Mouse (Mus musculus) cerebellum, postnatal 4 days (tissue): ENCODE measurements around the gene Ino80d.

Experiments
- DNase-seq, 2 experiments: peaks; one replicate each; pipeline ENCODE4 v3.0.0; 2022; ENCODE audit warnings: low spot score in 2 of 2, mixed read lengths in 1 of 2

The Ino80d gene

DNA sequence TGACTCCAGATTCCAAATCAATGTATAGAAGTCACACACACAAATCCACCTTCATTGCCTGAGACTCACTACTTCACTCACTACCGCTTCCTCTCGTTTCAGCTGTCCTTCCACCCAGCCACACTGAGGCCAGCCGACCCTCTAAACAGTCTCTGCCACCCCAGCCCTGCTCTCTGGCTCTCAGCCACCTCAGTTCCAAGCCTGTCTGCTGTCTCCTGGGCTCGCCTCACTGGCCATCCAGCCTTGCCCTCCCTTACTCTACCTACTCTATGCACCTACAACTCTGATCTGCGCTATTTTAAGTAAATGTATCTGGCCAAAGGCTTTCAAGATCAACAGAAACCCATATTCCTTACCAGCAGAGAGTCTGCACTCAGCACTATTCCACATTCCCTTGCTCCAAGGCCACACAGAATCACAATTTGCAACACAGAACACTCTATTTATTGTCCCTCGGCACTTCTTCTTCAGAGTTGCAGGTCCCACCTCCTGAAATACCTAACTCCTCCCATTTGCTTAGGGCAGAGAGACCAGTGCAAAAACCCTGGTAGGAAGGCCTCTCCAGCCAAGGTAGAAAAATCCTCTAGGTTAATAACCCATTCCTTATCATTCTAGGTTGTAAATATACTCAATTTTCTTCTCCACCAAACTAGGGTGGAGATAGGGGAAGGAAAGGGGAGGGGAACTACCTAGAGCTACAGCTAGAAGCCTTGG lies 6.7 kb downstream of the Ino80d start:
- DNase-seq, result no peak

DNA sequence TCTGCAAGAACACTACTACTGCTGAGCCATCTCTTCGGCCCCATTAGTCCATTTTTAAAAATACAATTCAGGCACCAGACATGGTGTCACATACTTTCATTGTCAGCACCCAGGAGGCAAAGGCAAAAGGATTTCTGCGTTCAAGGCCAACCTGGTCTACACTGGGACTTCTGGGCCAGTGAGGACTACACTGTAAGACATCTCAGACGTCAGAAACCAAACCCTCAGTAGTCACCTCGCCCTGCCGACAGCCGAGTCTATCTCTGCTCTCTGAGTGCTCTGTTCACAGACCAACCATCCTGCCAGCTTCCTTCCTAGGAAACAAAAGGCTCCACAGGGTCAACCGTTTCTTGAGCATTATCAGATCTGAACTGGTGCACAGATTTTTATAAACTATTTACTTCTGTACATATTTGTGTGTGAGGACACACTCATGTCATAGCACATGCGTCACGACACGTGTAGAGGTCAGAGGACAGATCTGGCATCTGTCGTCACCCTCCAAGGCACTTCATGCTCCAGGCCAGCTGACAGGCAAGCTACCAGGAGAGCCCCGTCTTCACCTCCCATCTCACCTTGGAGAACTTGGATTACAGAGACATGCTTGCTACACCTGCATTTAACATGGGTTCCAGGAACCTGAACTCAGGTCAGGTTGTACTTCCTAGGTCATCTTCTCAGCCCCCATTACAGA lies 11.6 kb downstream of the Ino80d start:
- no peak for DNase-seq

DNA sequence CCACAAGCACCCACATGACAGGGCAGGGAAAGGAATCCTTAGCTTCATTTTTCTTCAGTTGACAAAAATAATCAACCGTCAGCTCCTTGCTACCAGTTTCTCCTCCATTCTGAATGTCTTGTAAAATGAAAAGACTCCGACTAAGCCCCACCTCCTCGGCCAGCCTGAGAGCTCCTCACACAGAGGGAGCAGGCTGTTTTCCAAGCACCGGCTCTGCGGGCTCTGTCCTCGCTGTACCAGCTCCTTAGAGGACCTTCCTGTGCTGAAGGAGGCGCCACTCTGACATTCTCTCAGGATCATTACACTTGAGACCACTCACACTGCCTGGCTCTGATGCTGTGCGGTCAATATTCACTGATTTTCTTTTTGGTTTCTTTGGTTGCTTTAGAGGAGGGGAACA lies 14.3 kb downstream of the Ino80d start:
- no peak for DNase-seq

DNA sequence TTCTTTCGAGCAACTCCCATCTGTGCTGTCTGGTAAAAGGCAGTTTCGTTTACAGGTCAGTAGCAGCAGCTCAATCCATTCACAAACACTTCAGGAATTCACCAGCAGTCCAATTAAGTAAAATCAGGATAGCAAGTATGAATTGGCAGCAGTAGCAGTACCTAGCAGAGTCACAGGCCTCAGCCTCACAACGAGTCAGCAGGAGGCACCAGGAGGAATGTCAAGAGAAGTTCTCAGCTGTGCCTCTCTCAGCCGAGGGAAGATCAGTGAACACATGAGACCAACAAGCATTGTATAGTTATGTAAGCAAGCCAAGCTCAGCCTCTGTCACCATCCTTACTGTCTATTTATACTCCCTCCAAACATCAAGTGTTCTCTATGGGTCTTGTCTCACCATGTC lies 15.6 kb downstream of the Ino80d start:
- DNase-seq, result no peak

DNA sequence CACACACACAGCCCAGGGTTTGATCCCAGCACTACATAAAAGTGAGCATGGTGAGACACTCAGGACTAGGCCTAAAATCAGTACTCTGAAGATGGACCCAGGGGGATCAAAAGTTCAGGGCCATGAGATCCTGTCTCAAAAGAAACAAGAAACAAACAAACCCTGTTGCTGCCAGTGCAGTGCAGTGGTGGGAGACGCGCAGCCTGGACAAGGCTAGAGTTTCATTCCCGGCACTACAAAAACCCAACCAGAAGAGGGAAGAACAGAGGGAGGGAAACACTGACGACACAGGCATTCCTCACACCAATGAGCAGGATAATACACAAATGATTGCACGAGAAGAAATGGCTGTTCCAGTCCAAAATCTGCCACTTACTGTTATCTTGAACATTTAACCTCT lies 18.4 kb downstream of the Ino80d start:
- no peak for DNase-seq

DNA sequence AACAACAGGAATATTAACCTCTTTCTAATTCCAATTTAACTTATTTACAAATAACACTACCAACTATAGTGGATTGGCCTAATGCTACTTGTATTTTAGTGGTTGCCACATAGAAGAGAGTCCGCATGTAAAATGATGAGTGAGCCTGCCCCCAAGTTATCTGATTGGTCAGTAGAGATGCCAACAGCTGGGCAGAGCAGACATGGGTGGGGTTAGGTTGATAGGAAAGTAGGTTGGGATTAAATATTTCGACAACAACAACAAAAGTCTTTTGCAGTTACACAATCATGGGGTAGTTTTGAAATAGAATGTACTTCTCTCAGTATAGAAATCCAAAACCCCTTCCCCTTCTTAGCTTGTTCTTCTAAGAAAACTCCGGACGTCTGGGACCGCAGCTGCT lies 24.7 kb downstream of the Ino80d start:
- DNase-seq, result no peak

DNA sequence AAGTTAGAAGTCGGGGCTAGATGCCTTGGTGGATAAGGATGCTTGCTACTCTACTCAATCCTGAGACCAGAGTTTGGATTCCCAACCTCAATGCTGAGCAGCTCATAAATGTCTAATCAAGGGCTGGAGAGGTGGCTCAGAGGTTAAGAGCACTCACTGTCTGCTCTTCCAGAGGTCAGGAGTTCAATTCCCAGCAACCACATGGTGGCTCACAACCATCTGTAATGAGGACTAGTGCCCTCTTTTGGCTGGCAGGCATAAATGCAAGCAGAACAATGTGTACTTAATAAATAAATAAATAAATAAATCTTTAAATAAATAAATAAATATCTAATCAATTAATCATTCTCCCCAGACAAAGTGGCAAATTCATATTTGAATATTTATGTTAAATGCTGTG lies 25.9 kb downstream of the Ino80d start:
- DNase-seq, result no peak

DNA sequence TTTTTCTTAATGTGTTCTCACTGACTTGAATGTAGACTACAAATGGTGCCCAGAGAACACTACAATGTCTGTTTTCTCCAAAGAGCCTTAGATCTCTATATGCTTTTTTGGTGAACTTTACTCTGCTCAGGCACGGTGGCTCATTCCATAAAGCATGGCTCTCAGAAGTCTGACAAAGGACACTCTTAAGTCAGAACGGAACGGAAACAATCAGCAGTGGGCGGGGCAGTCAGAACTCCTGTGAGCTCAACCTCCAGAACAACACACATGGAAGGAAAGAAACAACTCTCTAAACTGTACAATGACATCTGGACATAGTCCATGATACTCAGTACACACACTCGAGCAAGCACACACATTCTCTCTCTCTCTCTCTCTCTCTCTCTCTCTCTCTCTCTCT lies 34.2 kb downstream of the Ino80d start:
- no peak for DNase-seq

DNA sequence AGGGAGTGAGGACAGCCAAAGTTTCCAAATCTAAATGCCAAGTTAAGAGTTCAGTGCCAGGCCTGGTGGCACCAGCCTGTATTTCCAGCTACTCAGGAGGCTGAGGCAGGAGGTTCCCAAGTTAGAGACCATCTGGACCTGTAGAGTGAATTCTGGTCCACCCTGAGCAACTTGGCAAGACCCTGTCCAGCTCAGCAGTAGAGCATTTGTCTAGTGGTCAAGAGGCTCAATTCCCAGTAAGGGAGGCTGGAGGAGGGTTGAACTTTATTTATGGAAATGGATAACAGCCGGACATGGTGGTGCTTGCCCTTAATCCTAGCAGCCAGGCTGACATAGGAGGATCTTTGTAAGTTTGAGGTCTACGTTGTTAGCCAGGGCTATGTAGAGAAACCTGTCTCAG lies 38.1 kb downstream of the Ino80d start:
- no peak for DNase-seq

DNA sequence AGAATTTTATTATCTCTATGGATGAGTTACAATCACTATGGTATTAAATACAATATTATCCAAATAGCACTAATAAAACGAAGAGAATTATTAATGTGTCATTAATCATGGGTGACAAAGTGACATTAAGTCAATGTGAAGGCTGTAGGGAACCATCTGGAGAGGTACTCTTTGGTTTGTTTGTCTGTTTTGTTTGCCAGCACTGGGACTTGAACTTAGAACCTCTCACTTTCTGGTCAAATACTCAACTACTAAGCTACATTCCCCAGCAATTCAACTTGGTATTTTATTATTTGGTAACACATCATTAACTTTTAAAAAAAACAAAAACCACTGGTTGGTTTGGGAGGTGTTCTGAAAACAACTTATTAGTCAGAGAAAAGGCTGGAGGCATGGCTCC lies 43.1 kb downstream of the Ino80d start:
- no peak for DNase-seq

DNA sequence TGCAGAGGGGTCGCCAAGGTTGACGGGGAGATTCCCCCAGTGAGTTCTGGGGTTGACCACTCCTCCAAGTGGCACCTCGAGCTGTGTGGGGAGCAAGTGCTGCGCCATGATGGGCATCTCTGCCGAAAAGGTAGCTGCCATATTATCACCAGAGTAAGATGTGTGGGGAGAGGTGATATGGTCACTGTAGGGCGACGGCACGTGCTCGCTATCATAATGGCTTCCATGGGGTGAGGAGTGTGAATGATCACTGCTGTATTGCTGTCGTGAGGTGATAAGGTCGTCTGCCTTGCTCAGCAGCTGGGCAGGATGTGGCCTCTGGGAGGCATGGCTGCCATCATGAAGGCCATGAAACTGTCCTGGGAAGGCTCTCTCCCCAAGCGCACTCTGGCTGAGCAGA lies 56.1 kb downstream of the Ino80d start:
- DNase-seq, result no peak

DNA sequence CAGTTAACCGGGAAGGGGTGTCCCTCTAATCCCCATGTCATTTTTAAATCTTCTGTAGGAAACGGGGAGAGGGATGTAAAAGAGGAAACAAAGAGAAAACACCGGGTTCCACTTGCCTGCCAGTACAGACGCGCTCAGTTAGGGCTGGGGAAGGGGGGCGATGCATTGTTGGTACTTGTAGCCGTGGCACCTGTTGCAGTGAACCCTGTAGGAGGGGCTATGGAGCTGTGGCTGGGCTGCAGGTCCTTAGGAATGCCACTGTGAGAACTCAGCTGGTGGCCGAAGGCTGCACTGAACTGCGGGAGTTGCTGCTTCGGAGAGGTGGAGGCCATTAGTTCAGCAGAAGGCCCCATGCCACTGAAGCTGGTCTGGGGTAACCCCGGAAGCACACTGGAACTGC lies 56.6 kb downstream of the Ino80d start:
- DNase-seq, result no peak

DNA sequence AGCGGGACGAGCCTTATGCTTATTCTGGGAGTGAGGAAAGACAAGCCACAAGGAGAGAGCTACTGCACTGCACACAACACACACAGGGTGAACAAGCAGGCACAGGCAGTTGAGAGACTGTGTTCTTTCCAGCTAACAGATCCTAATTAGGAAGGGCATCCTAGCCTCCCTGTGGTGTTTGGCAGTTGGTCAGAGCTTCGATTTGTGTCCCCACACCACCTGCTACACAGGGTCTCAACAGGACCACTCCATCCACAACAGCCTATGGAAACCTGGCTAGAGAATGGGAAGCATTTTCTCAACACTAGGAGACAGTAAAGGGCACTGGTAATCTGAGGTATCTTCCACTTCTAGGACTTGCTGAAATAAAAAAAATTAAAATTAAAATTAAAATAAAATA lies 57.1 kb downstream of the Ino80d start:
- peak in 1 of 2 experiments; percentile 76 for DNase-seq

DNA sequence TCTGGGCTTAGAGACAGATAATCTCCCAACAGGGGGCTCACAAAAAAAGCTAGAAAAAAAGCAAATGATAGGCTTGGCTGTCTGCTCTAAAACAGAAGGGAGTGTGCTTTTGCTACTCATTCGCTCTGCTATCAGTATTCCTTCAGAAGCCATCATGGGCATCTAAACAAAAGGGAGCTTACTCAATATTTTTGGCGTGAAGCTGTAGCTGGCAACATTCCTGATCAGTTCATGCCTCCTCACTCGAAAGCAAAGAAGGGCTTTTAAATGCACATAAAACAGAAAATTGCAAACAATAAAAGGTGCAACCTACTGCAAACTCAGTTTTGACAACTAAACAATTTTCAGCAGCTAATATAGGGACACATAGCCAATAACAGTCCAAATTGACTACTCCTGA lies 59.1 kb downstream of the Ino80d start:
- DNase-seq, result no peak

DNA sequence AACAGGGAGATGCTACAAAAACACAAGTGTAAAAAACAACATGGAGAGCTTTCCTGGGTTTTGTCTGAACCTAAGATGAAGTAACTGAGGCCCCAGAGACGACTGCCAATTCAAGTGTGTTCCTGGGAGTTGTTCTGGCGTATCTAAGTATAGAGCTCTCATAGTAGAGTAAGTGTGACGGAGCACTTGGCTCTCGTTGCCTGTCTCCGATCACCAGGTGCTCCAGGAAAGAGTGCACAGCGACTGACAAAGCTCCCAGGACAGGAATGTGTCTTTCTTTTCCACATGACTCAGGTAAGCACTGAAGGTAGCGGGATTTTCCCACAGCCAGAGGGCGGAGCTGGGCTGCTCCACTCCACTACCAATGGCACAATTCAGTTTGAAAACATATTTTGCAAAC lies 63.6 kb downstream of the Ino80d start:
- no peak for DNase-seq

DNA sequence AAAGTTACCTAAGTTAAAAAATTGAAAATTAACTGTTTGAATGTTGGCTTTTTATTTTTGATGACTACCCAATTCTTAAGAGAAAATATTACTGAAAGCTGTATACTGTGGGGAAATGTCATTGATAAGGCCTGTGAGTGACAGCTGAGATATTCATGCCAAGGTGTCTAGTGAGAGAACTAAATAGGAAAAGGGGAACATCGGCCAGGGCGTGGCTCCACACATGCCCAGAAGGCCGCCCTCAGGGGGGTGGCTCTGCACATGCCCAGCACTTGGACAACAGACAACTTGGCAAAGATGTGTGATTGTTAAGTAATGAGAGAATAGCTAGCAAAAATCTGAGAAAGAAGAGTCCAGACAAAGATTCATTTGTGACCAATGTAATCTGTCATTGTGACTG lies 64.5 kb downstream of the Ino80d start:
- peak in 1 of 2 experiments; percentile 67 for DNase-seq

DNA sequence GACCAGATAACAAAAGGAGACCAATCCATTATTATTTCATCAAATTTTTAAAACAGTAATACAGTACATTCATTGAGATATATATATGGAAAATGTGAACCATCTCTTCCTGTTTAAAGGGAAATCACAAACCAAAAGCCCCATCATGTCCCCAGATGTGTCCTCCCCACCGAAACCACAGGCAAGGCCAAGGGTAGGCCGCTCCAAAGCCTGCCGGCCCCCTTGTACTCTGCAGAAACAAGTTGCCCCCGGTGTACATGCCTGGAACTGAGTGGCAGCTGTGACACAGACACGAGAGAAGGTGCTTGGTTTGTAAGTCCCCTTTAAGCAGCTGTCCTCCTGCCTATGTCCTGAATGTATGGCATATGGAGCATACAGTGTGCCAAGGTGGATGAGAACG lies 66.5 kb downstream of the Ino80d start:
- DNase-seq, result no peak

DNA sequence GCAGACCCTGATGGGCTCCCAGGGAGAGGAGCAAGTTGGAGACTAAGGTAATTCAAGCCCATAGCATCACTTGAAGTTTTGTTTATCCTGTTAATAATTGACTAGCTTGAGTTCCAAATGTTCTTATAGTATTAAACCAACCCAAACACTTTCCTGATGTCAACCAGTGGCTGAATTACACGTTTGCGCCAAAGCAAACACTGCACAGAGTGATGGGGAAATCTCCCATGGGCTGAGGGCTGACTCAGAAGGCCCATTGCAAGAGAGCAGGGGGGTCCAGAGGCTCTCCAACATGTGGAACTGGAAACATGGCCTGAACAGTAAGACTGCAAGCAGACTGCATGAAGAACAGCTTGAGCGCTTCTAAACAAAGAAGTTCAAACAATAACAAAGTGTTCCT lies 81.5 kb downstream of the Ino80d start:
- DNase-seq, result no peak

DNA sequence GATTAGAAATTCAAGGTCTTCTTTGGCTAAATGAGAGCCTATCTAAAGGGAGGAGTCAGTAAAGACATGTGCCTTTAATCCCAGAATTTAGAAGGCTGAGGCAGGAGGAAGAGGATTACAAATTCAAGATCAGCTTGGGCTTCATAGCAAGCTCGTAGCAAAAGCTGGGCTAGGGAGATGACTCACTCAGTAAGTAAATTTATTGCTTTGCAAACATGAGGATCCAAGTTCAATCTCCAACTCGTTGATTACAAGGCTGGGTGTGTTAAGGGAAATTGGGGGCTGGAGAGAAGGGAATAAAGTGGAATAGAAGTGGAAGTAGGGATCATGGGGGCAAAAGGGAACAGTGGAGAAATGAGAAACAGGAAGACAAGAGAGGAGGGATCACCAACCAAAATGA lies 94.6 kb downstream of the Ino80d start:
- no peak for DNase-seq

DNA sequence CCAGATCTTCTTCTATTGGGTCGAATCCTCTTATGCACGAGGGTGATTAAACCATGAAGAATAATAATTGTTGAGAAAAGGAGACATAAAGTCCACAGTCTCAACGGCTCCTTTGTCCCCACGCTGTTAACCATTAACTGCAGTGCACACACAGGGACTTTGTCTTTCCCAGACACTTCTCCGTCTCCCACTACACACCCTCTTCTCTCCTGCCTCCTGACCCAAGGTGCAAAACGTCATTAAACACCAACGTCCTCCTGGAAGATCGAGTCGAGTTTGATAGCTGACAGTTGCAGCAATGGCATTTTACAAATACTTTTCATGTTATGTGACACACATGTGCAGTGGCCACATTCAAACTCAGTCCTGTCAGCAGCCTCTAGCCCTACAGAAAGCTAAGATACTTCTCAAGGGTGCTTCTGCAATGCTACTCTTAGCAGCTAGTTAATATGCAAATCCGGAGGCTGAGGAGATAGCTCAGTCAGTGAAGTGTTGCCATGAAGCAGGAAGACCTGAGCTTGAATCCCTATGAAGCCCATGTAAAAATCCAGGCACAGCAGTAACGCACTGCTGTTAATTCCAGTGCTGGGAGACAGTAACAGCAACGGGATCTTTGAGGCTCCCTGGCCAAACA lies 109.3 kb downstream of the Ino80d start:
- DNase-seq, result no peak

DNA sequence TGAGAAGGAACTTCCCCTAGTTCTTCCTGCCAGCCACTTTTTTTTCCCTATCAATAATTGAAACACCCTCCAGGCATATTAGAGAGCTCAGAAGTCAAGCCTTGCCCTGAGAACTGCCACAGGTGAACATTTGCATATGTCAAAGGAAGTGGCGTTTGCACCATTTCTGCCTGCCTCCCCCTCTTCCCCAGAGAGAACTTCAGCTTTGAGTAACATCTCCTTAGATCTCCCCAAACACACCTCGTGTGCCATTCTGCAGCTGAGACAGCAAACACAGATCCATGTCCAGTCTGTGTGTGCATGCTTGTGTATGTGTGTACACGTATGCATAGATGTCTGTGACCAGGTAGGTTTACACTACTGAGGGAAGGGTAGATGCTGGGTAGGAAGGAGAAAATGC lies 112.6 kb downstream of the Ino80d start:
- DNase-seq, result no peak

DNA sequence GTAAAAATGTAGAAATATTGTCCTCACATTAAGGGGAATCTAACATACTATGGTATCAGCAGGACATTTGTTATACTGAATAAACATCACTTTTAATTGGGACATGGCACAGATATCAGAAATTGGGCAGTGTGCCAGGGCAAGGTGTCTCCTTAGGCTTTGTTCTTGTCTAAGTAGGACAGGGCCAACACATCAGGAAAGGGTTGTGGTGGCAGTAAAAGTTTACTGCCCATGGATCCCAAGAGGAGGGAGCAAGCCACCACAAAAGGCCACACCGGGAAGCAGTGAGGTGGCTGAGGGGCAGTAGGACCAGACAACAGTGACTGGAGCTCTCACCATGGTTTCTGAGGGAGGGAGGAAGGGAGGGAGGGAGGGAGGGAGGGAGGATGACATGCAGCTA lies 121.1 kb downstream of the Ino80d start:
- DNase-seq, result no peak

DNA sequence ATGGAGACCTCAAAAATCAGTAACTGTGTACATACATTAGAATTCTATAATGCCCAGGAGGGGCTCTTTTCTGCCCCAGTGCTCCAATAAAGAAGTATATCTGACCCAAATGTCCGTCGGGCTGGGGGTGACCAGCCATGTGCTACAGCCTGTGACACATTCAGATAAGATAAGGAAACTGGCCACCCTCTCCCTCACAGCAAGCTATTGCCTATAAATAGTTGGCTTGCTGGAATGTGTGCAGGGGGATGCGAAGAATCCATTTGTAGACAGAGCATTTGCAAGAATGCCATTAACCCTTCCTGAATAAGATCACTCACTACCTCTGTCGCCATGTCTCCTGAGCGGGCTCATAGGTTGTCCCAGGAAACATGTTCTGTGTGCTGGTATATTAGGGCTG lies 121.8 kb downstream of the Ino80d start:
- DNase-seq, result no peak
